ENCODE assay signal across 16 mouse cellular contexts in the genomic region with DNA sequence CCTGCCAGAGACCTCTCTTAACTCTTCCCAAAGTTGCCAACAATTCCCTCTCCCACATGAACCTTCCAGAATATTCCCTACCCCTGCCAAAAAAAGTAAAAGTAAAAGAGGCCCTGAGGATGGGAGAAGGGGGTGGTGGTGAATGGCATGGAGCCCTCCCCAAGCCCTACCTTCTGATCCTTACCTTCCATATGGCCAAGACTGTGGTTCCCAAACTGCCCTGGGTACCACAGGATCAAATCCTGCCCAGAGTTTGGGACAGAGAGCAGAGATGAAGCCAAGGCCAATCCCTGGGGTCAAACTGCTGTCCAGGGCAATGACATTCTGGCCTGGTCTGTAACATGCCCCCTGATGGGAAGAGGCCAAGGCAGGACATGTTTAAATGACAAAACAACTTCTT.
"Had no signal": no experiment of that assay in that cellular context is flagged by ENCODE, and none has a peak within 500 bp of the region (broad histone marks: within the 10 kb centered on the region; RNA-seq: fewer than 3 reads in every experiment).

No protein-coding gene starts in this region.

- H3K27ac ChIP-seq: limb, embryonic 13.5 days; liver, embryonic 15.5 days; midbrain, embryonic 10.5 days; neural tube, embryonic 12.5 days had no signal

- H3K4me2 ChIP-seq: kidney, embryonic 15.5 days; limb, embryonic 13.5 days; liver, embryonic 11.5 days; liver, embryonic 15.5 days; lung, embryonic 14.5 days; neural tube, embryonic 12.5 days had no signal

- DNase-seq: kidney, adult 2 months; kidney, postnatal 25 days; layer of hippocampus, adult 9-11 months; layer of hippocampus, postnatal 36 days; lung, embryonic 14.5 days; lung, postnatal 10 days; lung, postnatal 4 days; midbrain, embryonic 14.5 days; right cerebral cortex, postnatal 14 days; thymus, postnatal 36 days had no signal

- H3K36me3 ChIP-seq: neural tube, embryonic 12.5 days had no signal

- H3K4me3 ChIP-seq: kidney, embryonic 15.5 days; limb, embryonic 13.5 days; liver, embryonic 15.5 days; midbrain, embryonic 10.5 days; neural tube, embryonic 12.5 days had no signal

- H3K27me3 ChIP-seq: kidney, embryonic 15.5 days; limb, embryonic 13.5 days; liver, embryonic 15.5 days; neural tube, embryonic 12.5 days had no signal

- H3K9ac ChIP-seq: kidney, embryonic 15.5 days; limb, embryonic 13.5 days; liver, embryonic 15.5 days; lung, embryonic 14.5 days; neural tube, embryonic 12.5 days had no signal

- H3K9me3 ChIP-seq: kidney, embryonic 15.5 days; limb, embryonic 13.5 days; liver, embryonic 15.5 days; midbrain, embryonic 10.5 days; neural tube, embryonic 12.5 days had no signal
